In the genomic region with DNA sequence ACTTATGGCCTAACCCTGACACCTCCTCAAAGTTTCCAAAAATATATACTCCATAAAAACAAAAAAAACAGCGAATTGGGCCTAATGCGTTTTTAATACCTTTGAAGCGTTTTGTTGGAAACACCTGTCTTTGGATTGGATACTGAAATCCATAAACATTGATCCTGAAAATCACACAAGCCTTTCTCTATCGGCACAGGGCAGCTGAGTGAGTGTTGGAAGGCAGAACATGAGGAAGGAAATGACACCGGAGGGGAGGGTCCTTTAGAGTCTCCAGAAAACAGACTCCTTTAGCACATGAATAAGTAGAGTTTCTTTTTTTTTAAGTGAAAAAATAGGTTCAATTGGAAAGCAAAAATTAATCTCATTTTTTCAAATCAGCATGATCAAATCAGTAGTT, we compare ENCODE assay signal across 17 mouse cellular contexts.
DNase-seq lines count a peak whose midpoint lies in the region; ATAC-seq lines count a peak whose summit lies in the region.
"Had no signal": no experiment of that assay in that cellular context is flagged by ENCODE, and none has a peak within 500 bp of the region (broad histone marks: within the 10 kb centered on the region; RNA-seq: fewer than 3 reads in every experiment).

No protein-coding gene starts in this region.

- peak; percentile 59 for DNase-seq in heart, adult 11 months
- DNase-seq in heart, adult 9 months (ENCODE audit: low spot score in 2 of 2) = no peak
- no peak for DNase-seq in adrenal gland, postnatal 36 days
- DNase-seq: adrenal gland, adult 2 months; adrenal gland, adult 8-10 months; adrenal gland, postnatal 10 days; adrenal gland, postnatal 14 days; adrenal gland, postnatal 25 days; B cell, adult 2 months; cerebellum, adult 11 months; cerebellum, adult 11-12 months; cerebellum, adult 18-20 months; cerebellum, adult 2 months had no signal

- peak; percentile 58 to 66; a peak in 2 of 4 replicates for ATAC-seq in hematopoietic stem cell, adult 5-6 weeks (replicated peaks in 1 of 2; ENCODE audit: insufficient read depth in 1 of 2, low FRiP score in 2 of 2, low TSS enrichment in 1 of 2, low read depth in 1 of 2, poor library complexity in 2 of 2, severe bottlenecking in 2 of 2)
- ATAC-seq: activated CD4-positive, CD25-positive, alpha-beta regulatory T cell, adult 4 months; CD4-positive, CD25-positive, alpha-beta regulatory T cell, adult 4 months; Patski had no signal
